Mouse (Mus musculus) limb, embryonic 14.5 days (tissue): ENCODE data around the gene B4galt5. TPM values are rescaled to one million over a fixed set of nuclear protein-coding genes. Genes with fewer than 3 reads are reported as not detected.

ENCODE experiments used
- ATAC-seq: fragments of 200-750 bp; cut with Nextera tagmentation; 2 replicates; pipeline ENCODE4 v1.8.0; 2017; ENCODE audit warnings: low read depth, moderate number of reproducible peaks, moderate TSS enrichment; ENCODE audit not compliant: low FRiP score
- DNase-seq: peaks from one replicate; pipeline ENCODE4 v3.0.0-alpha.2; 2015; ENCODE audit warnings: low spot score
- H3K27ac ChIP-seq: fragments of 300-500 bp; sonication (generic); replicated peaks from 2 replicates; pipeline ENCODE4 v1.5.1; 2014; ENCODE audit warnings: low read depth, mild to moderate bottlenecking, low read length, moderate library complexity, mixed read lengths
- H3K27me3 ChIP-seq: fragments of 300-500 bp; sonication (generic); 2 replicates; pipeline ENCODE4 v1.6.1; 2014; ENCODE audit warnings: low read length, mixed read lengths; ENCODE audit not compliant: control insufficient read depth, insufficient read depth
- H3K36me3 ChIP-seq: fragments of 300-500 bp; sonication (generic); 2 replicates; pipeline ENCODE4 v1.6.1; 2014; ENCODE audit warnings: mild to moderate bottlenecking, low read length, moderate library complexity, mixed read lengths; ENCODE audit not compliant: control insufficient read depth, insufficient read depth
- H3K4me1 ChIP-seq: fragments of 300-500 bp; sonication (generic); 2 replicates; pipeline ENCODE4 v1.6.1; 2014; ENCODE audit warnings: antibody characterized with exemption, low read length, mixed read lengths; ENCODE audit not compliant: control insufficient read depth, insufficient read depth
- H3K4me2 ChIP-seq: fragments of 300-500 bp; sonication (generic); replicated peaks from 2 replicates; pipeline ENCODE4 v1.6.1; 2014; ENCODE audit warnings: low read depth, mild to moderate bottlenecking, low read length, moderate library complexity; ENCODE audit not compliant: severe bottlenecking
- H3K4me3 ChIP-seq: fragments of 300-500 bp; sonication (generic); replicated peaks from 2 replicates; pipeline ENCODE4 v1.5.1; 2014; ENCODE audit warnings: low read length
- H3K9ac ChIP-seq: fragments of 300-500 bp; sonication (generic); 2 replicates; pipeline ENCODE4 v1.6.1; 2014; ENCODE audit warnings: mild to moderate bottlenecking, low read depth, low read length, moderate library complexity; ENCODE audit not compliant: severe bottlenecking
- H3K9me3 ChIP-seq: fragments of 300-500 bp; sonication (generic); 2 replicates; pipeline ENCODE4 v1.6.1; 2016; ENCODE audit warnings: low read length; ENCODE audit not compliant: control insufficient read depth
- POLR2A ChIP-seq: fragments of 200-500 bp; IDR thresholded peaks from 2 replicates; pipeline ENCODE4 v1.8.0; 2012; ENCODE audit warnings: inconsistent platforms, mild to moderate bottlenecking, moderate library complexity, borderline replicate concordance; ENCODE audit not compliant: insufficient read depth, insufficient read length; ENCODE audit errors: extremely low read depth
- WGBS: fragments of 180-500 bp; shearing (Covaris S2); extraction: QIAGEN DNeasy Blood & Tissue Kit; methylation state at CpG from one replicate; pipeline ENCODE4 v1.1.7; 2014; 5-methylcytosine and 5-hydroxymethylcytosine counted together
- polyA plus RNA-seq, 2 experiments: library from polyadenylated mRNA; depleted of rRNA in 1 of 2; stranded (reverse) in 1 of 2; unstranded in 1 of 2; fragments of >200 nt; fragmentation: Nextera tagmentation in 1 of 2; extraction: Ambion mirVana in 1 of 2; gene quantifications; 2 replicates each; pipeline versions ENCODE4 v1.2.1 to v1.2.3; 2012 to 2014

The B4galt5 gene
- polyA plus RNA-seq, 2 experiments, result 23.2 to 23.6 TPM

- Histone ChIP-seq H3K27ac (no peak overlapping the region), H3K9ac (no peak overlapping the region), H3K27me3 (no peaks in the 10 kb centered on the region), H3K4me1 (peaks cover under 1% of the 10 kb centered on the region; the same call in 1 of the 2 replicates), H3K9me3 (no peaks in the 10 kb centered on the region), H3K4me3 (no peak overlapping the region), H3K4me2 (no peak overlapping the region), H3K36me3 (peaks cover 53% of the 10 kb centered on the region)
- TF ChIP-seq POLR2A, result no peak
- ATAC-seq (no peak), DNase-seq (no peak)
- 90% methylated on average over 7 of the region's 7 CpGs for WGBS
Measured at GRCm38 (mm10) chr2:167301601-167302000, 47.4 kb downstream of the B4galt5 start.

GRCm38 (mm10) chr2:167300943-167301497 lies 48.0 kb downstream of the B4galt5 start:
- TF ChIP-seq POLR2A, result no peak
- peaks cover 47% of the 10 kb centered on the region for H3K36me3 ChIP-seq
- H3K27ac ChIP-seq, result no peak overlapping the region
- H3K9me3 ChIP-seq, result no peaks in the 10 kb centered on the region
- DNase-seq, result no peak
- H3K27me3 ChIP-seq, result no peaks in the 10 kb centered on the region
- 86% methylated on average over 17 of the region's 21 CpGs for WGBS
- no peak overlapping the region for H3K4me3 ChIP-seq
- no peak overlapping the region for H3K4me2 ChIP-seq
- ATAC-seq, result no peak
- H3K9ac ChIP-seq, result no peak overlapping the region
- H3K4me1 ChIP-seq, result no peaks in the 10 kb centered on the region

DNA sequence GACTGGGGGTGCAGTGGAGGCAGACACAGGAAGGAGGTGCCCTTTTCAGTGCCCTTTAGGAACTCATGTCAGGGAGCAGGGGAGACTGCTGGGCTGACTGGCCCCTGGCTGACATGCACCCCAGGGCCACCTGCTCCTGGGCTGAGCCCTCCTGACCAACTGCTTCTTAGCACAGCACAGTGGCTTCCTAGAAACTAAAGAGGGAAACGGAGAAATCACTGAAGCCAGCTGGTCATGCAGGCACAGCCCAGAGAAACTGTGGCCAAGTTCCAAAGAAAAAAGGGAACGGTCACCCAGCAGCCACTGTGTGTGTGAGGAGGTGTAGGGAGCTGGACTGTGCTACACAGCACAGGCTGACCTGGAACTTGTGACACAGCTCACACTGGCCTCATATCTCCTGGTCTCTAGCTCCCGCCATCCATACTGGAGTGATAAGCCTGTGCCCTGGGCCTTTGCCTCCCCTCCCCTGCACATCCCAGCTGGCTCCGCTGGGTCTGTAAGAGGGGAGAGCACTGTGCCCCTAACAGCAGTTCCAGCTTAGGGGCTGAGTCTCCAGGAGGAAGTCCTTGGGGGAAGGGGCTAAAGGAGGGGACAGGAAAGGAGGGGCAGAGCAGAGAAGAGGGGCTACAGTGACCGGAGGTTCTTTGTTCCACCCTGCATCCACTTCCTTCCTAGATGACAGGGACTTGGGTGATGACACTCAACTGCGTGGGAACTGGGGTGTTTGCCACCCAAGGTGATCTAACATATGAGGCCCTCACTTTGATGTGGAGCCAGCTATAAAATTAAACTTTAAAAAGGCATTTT lies 48.9 kb downstream of the B4galt5 start:
- no peak for DNase-seq
- no peaks in the 10 kb centered on the region for H3K9me3 ChIP-seq
- 61% methylated on average over 6 of the region's 6 CpGs for WGBS
- no peak for ATAC-seq
- no peak for TF ChIP-seq POLR2A
- H3K27ac ChIP-seq, result no peak overlapping the region
- no peak overlapping the region for H3K4me3 ChIP-seq
- no peak overlapping the region for H3K9ac ChIP-seq
- no peaks in the 10 kb centered on the region for H3K4me1 ChIP-seq
- no peaks in the 10 kb centered on the region for H3K27me3 ChIP-seq
- H3K36me3 ChIP-seq, result peaks cover 40% of the 10 kb centered on the region
- H3K4me2 ChIP-seq, result no peak overlapping the region

GRCm38 (mm10) chr2:167298729-167299705 lies 50.0 kb downstream of the B4galt5 start:
- H3K9ac ChIP-seq, result no peak overlapping the region
- H3K27me3 ChIP-seq, result no peaks in the 10 kb centered on the region
- DNase-seq, result no peak
- 0 out of 2 replicates have a peak, but pooled peaks have one; percentile 4 for ATAC-seq
- H3K27ac ChIP-seq, result no peak overlapping the region
- H3K4me1 ChIP-seq, result no peaks in the 10 kb centered on the region
- H3K4me3 ChIP-seq, result no peak overlapping the region
- no peak overlapping the region for H3K4me2 ChIP-seq
- H3K36me3 ChIP-seq, result peaks cover 31% of the 10 kb centered on the region
- H3K9me3 ChIP-seq, result no peaks in the 10 kb centered on the region
- TF ChIP-seq POLR2A, result no peak
- 80% methylated on average over 27 of the region's 27 CpGs for WGBS

DNA sequence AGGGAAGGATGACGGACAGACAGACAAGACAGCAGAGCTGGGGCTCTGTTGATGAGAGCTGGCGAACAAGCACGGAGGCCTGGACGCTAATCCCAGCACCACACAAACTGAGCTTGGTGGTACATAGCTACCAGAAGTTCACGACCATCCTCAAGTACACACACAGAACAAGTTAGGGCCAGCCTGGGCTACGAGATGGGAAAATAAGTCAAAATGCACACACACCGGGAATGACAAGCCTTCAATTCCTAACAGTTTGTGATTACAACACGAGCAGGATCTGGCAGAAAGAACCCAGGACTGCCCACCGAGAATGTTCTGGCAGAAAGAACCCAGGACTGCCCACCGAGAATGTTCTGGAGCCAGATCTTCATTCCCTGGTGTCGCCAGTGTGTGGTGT lies 51.0 kb downstream of the B4galt5 start:
- no peaks in the 10 kb centered on the region for H3K4me1 ChIP-seq
- no peak overlapping the region for H3K9ac ChIP-seq
- no peaks in the 10 kb centered on the region for H3K9me3 ChIP-seq
- no peak overlapping the region for H3K27ac ChIP-seq
- no peak overlapping the region for H3K4me3 ChIP-seq
- WGBS, result 95% methylated on average over 11 of the region's 11 CpGs
- DNase-seq (no peak), ATAC-seq (no peak)
- no peaks in the 10 kb centered on the region for H3K27me3 ChIP-seq
- no peak overlapping the region for H3K4me2 ChIP-seq
- TF ChIP-seq POLR2A, result no peak
- peaks cover 25% of the 10 kb centered on the region for H3K36me3 ChIP-seq
